Mouse (Mus musculus): Measurements from ENCODE around the gene Gnb5. TPM values are rescaled to one million over a fixed set of nuclear protein-coding genes. Genes with fewer than 3 reads are reported as not detected.
"Not testable (repeated sequence)": the region's sequence is repeated elsewhere in the genome, so short reads cannot be mapped to it uniquely, and the experiment has no call there.

Gene Gnb5
- total RNA-seq, 2 experiments from 2014 or later, result 1.1 TPM; not detected in 1

- ATAC-seq (replicated peaks; ENCODE audit: low FRiP score, low TSS enrichment, poor library complexity, severe bottlenecking), result no peak
Observed at GRCm38 (mm10) chr9:75348066-75348465, 42.0 kb downstream of the Gnb5 start.

GRCm38 (mm10) chr9:75348641-75349040 lies 42.6 kb downstream of the Gnb5 start:
- ATAC-seq (replicated peaks; ENCODE audit: low FRiP score, low TSS enrichment, poor library complexity, severe bottlenecking), result no peak

- no peak for ATAC-seq (replicated peaks; ENCODE audit: low FRiP score, low TSS enrichment, poor library complexity, severe bottlenecking)
Observed at GRCm38 (mm10) chr9:75353094-75353493, 47.0 kb downstream of the Gnb5 start.

GRCm38 (mm10) chr9:75355783-75356182 lies 49.7 kb downstream of the Gnb5 start:
- ATAC-seq (replicated peaks; ENCODE audit: low FRiP score, low TSS enrichment, poor library complexity, severe bottlenecking), result peak; percentile 88

GRCm38 (mm10) chr9:75357087-75357654 lies 51.1 kb downstream of the Gnb5 start:
- no peak for ATAC-seq (replicated peaks; ENCODE audit: low FRiP score, low TSS enrichment, poor library complexity, severe bottlenecking)

GRCm38 (mm10) chr9:75361699-75362098 lies 55.6 kb downstream of the Gnb5 start:
- ATAC-seq (replicated peaks; ENCODE audit: low FRiP score, low TSS enrichment, poor library complexity, severe bottlenecking), result peak; percentile 81

GRCm38 (mm10) chr9:75362201-75362600 lies 56.1 kb downstream of the Gnb5 start:
- ATAC-seq (replicated peaks; ENCODE audit: low FRiP score, low TSS enrichment, poor library complexity, severe bottlenecking), result peak; percentile 45

GRCm38 (mm10) chr9:75363001-75363400 lies 56.9 kb downstream of the Gnb5 start:
- no peak for ATAC-seq (replicated peaks; ENCODE audit: low FRiP score, low TSS enrichment, poor library complexity, severe bottlenecking)

GRCm38 (mm10) chr9:75363702-75364101 lies 57.6 kb downstream of the Gnb5 start:
- ATAC-seq (replicated peaks; ENCODE audit: low FRiP score, low TSS enrichment, poor library complexity, severe bottlenecking), result not testable (repeated sequence)

GRCm38 (mm10) chr9:75365195-75365594 lies 59.1 kb downstream of the Gnb5 start:
- no peak for ATAC-seq (replicated peaks; ENCODE audit: low FRiP score, low TSS enrichment, poor library complexity, severe bottlenecking)

GRCm38 (mm10) chr9:75366191-75366590 lies 60.1 kb downstream of the Gnb5 start:
- no peak for ATAC-seq (replicated peaks; ENCODE audit: low FRiP score, low TSS enrichment, poor library complexity, severe bottlenecking)

- ATAC-seq (replicated peaks; ENCODE audit: low FRiP score, low TSS enrichment, poor library complexity, severe bottlenecking), result no peak
Observed at GRCm38 (mm10) chr9:75368779-75369178, 62.7 kb downstream of the Gnb5 start.

GRCm38 (mm10) chr9:75375606-75376005 lies 69.5 kb downstream of the Gnb5 start:
- ATAC-seq (replicated peaks; ENCODE audit: low FRiP score, low TSS enrichment, poor library complexity, severe bottlenecking), result no peak

- ATAC-seq (replicated peaks; ENCODE audit: low FRiP score, low TSS enrichment, poor library complexity, severe bottlenecking), result no peak
Observed at GRCm38 (mm10) chr9:75376428-75376827, 70.3 kb downstream of the Gnb5 start.

- no peak for ATAC-seq (replicated peaks; ENCODE audit: low FRiP score, low TSS enrichment, poor library complexity, severe bottlenecking)
Observed at GRCm38 (mm10) chr9:75378774-75379173, 72.7 kb downstream of the Gnb5 start.

GRCm38 (mm10) chr9:75382825-75383224 lies 76.7 kb downstream of the Gnb5 start:
- no peak for ATAC-seq (replicated peaks; ENCODE audit: low FRiP score, low TSS enrichment, poor library complexity, severe bottlenecking)

- ATAC-seq (replicated peaks; ENCODE audit: low FRiP score, low TSS enrichment, poor library complexity, severe bottlenecking), result no peak
Observed at GRCm38 (mm10) chr9:75383785-75384184, 77.7 kb downstream of the Gnb5 start.

GRCm38 (mm10) chr9:75384337-75384962 lies 78.4 kb downstream of the Gnb5 start:
- no peak for ATAC-seq (replicated peaks; ENCODE audit: low FRiP score, low TSS enrichment, poor library complexity, severe bottlenecking)

- no peak for ATAC-seq (replicated peaks; ENCODE audit: low FRiP score, low TSS enrichment, poor library complexity, severe bottlenecking)
Observed at GRCm38 (mm10) chr9:75385218-75385974, 79.3 kb downstream of the Gnb5 start.

- ATAC-seq (replicated peaks; ENCODE audit: low FRiP score, low TSS enrichment, poor library complexity, severe bottlenecking), result no peak
Observed at GRCm38 (mm10) chr9:75393251-75393650, 87.2 kb downstream of the Gnb5 start.

All from megakaryocyte-erythroid progenitor cell, adult 5-6 weeks (primary cell).